Mouse (Mus musculus) embryonic stem cell, embryonic (primary cell): ENCODE data around the gene Slc7a6os.
"Not testable (repeated sequence)": the region's sequence is repeated elsewhere in the genome, so short reads cannot be mapped to it uniquely, and the experiment has no call there.

Experiments
- CTCF ChIA-PET, 4 experiments: fragments of 300-600 bp in 2 of 4; fragments of 350-600 bp in 2 of 4; sonication (Branson Sonifier 250); formaldehyde crosslinking; loops; one replicate each; lab custom pipeline; 2022; ENCODE audit warnings: inconsistent platforms in 2 of 4; lab: Charles Lee
- POLR2A ChIA-PET, 4 experiments: fragments of 300-600 bp in 2 of 4; fragments of 350-600 bp in 2 of 4; sonication (Branson Sonifier 250); formaldehyde crosslinking; loops; one replicate each; lab custom pipeline; 2022; ENCODE audit warnings: antibody characterized with exemption in 4 of 4, inconsistent platforms in 1 of 4; lab: Charles Lee

Slc7a6os gene

GRCm38 (mm10) chr8:106210821-106211345 is at the start of gene Slc7a6os, which contains the start of gene Prmt7:
Gene Slc7a6os (minus strand): TSS chr8:106210935.
Gene Prmt7 (plus strand): TSS chr8:106210936.
- CTCF ChIA-PET = interaction anchor here in 3 of 4 experiments (0.5 to 1.5 kb wide), 3 partner anchors 16 to 137 kb away, joined by 3 to 10 read pairs (median 7); no protein-coding TSS in a partner anchor
- POLR2A ChIA-PET = interaction anchor here in 3 of 4 experiments (0.6 to 4.8 kb wide), 30 partner anchors 10 to 1365 kb away, joined by 3 to 32 read pairs (median 4); partner anchors contain the start of genes Pla2g15 (in 3 of the 3), Agrp (in 1 of the 3), Ctcf (in 1 of the 3) and Esrp2 (in 1 of the 3)

- ChIA-PET CTCF (interaction anchor here in 1 of 4 experiments (0.6 kb wide), 1 partner anchor 341 kb away, joined by 3 read pairs; no protein-coding TSS in a partner anchor), POLR2A (interaction anchor here in 1 of 4 experiments (1.8 kb wide), 1 partner anchor 12 kb away, joined by 6 read pairs; no protein-coding TSS in a partner anchor)
These were observed 49.0 kb upstream of the Slc7a6os start for GRCm38 (mm10) chr8:106259579-106260255.

DNA sequence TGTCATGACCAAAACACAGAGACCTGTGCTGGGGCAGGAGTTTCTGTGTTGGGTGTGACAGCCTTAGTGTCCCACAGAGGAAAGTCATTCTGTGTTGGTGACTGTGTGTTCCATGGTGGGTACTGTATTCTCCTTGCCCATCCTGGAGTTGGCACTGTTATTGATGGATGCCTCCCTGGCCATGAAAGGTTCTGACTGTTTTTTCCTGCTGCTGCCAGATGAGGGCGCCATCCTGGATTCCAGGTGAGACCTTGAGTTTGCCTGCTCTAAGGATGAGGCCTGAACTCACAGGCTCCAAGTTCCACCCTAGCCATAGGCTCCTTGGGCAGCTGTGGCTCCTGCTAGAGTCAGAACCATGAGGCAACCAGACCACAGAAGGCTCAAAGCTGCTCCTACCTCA is 47.4 kb upstream of the Slc7a6os start:
- POLR2A ChIA-PET = interaction anchor here in 2 of 4 experiments (0.7 to 1.8 kb wide), 2 partner anchors 10 to 939 kb away, joined by 3 to 6 read pairs; no protein-coding TSS in a partner anchor
- CTCF ChIA-PET = interaction anchor here in 3 of 4 experiments (0.7 to 0.9 kb wide), 3 partner anchors 8 to 49 kb away, joined by 3 read pairs; no protein-coding TSS in a partner anchor

- POLR2A ChIA-PET = interaction anchor here in 3 of 4 experiments (0.6 to 2.1 kb wide), 6 partner anchors 9 to 90 kb away, joined by 3 to 6 read pairs (median 4); no protein-coding TSS in a partner anchor
- CTCF ChIA-PET = interaction anchor here in 2 of 4 experiments (0.7 to 1.7 kb wide), 5 partner anchors 8 to 485 kb away, joined by 3 to 6 read pairs (median 3); no protein-coding TSS in a partner anchor
These were observed 39.5 kb upstream of the Slc7a6os start for GRCm38 (mm10) chr8:106250186-106250585.

- POLR2A ChIA-PET = interaction anchor here in 2 of 4 experiments (1.2 to 3.2 kb wide), 4 partner anchors 8 to 31 kb away, joined by 3 to 11 read pairs (median 4); no protein-coding TSS in a partner anchor
- CTCF ChIA-PET = interaction anchor here in 3 of 4 experiments (0.6 to 1.5 kb wide), 3 partner anchors 10 to 520 kb away, joined by 3 to 5 read pairs (median 3); no protein-coding TSS in a partner anchor
These were observed 26.4 kb upstream of the Slc7a6os start for GRCm38 (mm10) chr8:106237106-106237505.

GRCm38 (mm10) chr8:106234567-106235261 is 24.0 kb upstream of the Slc7a6os start:
- ChIA-PET POLR2A (interaction anchor here (0.6 to 1.5 kb wide), 5 partner anchors 8 to 637 kb away, joined by 3 to 4 read pairs (median 3); no protein-coding TSS in a partner anchor), CTCF (no interaction called here)

DNA sequence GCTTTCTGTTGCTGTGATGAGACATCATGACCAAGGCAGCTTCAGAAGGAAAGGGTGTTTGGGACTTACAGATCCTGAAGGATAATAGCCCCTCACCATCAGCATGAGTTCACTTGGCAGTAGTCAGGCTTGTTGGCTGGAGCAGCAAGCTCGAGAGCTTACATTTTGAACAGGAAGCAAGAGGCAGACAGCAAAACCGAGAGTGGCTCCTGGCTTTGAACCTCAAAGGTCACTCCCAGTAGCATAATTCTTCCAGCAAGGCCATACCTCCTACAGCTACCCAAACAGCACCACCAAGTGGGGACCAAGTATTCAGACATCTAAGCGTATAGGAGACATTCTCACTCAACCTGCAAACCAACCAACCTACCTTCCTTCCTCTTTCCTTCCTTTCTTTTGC is 22.0 kb upstream of the Slc7a6os start:
- POLR2A ChIA-PET = interaction anchor here in 1 of 4 experiments (1.0 to 1.4 kb wide), 4 partner anchors 12 to 21 kb away, joined by 3 to 5 read pairs (median 4); no protein-coding TSS in a partner anchor

DNA sequence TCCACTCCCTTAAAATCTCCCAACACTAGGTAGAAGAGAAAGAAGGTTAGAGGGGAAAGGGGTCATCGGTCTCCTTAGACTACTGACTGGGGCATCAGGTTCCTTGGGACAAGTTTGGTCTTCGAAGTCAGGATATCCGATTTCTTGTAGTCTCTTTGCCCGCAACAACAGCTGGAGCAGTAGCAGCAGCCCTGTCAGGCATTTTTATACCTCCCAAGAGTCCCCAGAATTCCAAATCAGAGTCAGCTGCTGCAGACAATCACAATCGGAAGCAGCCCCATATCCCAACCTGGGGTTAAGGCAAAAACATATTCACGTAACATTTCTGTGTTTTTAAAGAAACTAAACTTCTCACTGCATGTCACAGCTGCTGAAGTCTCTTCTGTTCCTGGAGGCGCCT is 20.8 kb upstream of the Slc7a6os start:
- POLR2A ChIA-PET = no interaction called here
- CTCF ChIA-PET = no interaction called here

More for the DNA sequence above, 22.0 kb upstream of the Slc7a6os start:
- CTCF ChIA-PET = no interaction called here

GRCm38 (mm10) chr8:106226589-106226988 is 15.9 kb upstream of the Slc7a6os start:
- ChIA-PET CTCF (interaction anchor here (0.5 to 1.6 kb wide), 24 partner anchors 8 to 515 kb away, joined by 3 to 13 read pairs (median 3); partner anchors contain the start of genes Prmt7 (in 2 of the 4), Slc7a6os (in 2 of the 4) and Pla2g15 (in 1 of the 4)), POLR2A (interaction anchor here in 3 of 4 experiments (0.6 to 2.1 kb wide), 16 partner anchors 8 to 63 kb away, joined by 3 to 11 read pairs (median 3); partner anchors contain the start of genes Prmt7 (in 2 of the 3) and Slc7a6os (in 2 of the 3))

GRCm38 (mm10) chr8:106219620-106220019 is 8.9 kb upstream of the Slc7a6os start:
- ChIA-PET CTCF (no interaction called here), POLR2A (interaction anchor here in 3 of 4 experiments (0.6 to 4.1 kb wide), 8 partner anchors 10 to 193 kb away, joined by 3 to 32 read pairs (median 4); partner anchors contain the start of genes Prmt7 (in 1 of the 3) and Slc7a6os (in 1 of the 3))

DNA sequence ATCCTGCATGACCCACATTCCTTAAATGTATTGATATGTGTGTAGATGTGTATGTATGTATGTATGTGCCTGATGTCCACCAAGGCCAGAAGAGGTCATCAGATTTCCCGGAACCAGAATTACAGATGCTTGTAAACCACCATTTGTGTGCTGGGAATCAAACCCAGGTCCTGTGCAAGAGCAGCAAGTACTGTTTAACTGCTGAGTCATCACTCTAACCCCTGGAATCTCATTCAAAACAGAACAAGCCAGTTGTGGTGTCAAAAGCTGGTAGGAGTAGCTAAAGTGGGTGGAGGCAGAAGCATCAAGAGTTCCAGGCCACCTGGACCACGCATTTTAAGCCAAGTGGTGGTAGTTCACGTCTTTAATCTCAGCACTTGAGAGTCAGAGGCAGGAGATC is 3.2 kb upstream of the Slc7a6os start:
- POLR2A ChIA-PET = interaction anchor here in 2 of 4 experiments (1.0 to 1.8 kb wide), 7 partner anchors 8 to 64 kb away, joined by 3 to 7 read pairs (median 4); partner anchors contain the start of gene Pla2g15 (in 1 of the 2)
- CTCF ChIA-PET = no interaction called here

DNA sequence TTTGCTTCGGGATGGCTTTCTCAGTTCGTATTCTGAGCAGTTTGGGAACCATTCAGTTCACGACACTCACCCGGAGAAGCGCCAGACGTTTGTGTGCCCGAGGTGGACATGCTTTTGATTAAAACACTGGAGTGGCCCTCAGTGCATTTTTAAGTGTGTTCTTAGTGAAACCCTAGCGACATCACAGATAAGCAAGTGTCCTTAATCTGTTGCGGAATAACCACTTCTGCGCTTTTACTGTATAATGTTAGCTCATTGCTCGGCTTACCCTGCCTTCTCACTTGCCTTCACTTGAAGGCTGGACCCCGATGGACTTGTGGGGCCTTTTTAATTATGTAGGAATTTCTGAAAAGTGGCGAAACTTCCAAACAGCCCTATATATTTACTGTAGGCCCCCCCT is 686 bp upstream of the Slc7a6os start:
- ChIA-PET POLR2A (interaction anchor here in 3 of 4 experiments (0.6 to 4.8 kb wide), 24 partner anchors 10 to 1365 kb away, joined by 3 to 32 read pairs (median 4); partner anchors contain the start of genes Pla2g15 (in 3 of the 3), Nutf2 (in 1 of the 3), Pskh1 (in 1 of the 3) and Smpd3 (in 1 of the 3)), CTCF (no interaction called here)

DNA sequence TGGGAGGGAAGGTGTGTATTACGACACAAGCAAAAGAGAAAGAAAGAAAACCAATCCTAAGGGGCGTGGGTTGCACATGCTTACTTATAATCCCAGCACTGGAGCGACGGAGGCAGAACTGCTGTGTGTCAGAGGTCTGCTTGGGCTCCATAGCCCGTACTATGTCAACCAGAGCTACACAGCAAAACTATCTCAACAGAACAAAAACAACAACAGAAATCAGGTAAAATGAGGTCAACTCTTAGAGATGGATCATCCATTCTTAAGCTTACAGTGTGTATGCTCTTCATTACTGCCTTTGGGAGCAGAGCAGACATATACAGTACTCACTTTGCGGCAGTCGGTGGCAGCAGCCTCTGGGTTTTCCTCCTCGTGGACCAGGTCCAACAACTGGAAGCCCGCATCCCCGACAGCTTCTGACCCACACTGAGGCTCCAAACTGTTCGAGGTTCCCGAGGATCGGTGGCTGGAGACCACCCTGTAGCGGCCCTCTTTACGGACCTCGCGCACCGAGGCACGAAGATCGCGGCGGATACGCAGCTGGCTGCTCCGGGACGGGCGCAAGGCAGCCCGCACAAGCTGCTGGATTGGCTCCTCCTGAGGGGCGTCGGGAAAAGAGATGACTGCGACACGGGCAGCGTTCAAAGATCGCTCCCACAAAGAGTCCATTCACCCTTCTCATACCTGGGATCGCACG is 552 bp downstream of the Slc7a6os start:
- ChIA-PET CTCF (interaction anchor here (0.5 to 1.5 kb wide), 8 partner anchors 11 to 138 kb away, joined by 3 to 10 read pairs (median 4); partner anchors contain the start of gene Esrp2 (in 1 of the 4)), POLR2A (interaction anchor here (0.5 to 4.8 kb wide), 41 partner anchors 8 to 1083 kb away, joined by 3 to 32 read pairs (median 4); partner anchors contain the start of genes Pla2g15 (in 3 of the 4), Esrp2 (in 2 of the 4), Agrp (in 1 of the 4) and Ctcf (in 1 of the 4))

GRCm38 (mm10) chr8:106199596-106199995 is 11.1 kb downstream of the Slc7a6os start:
- POLR2A ChIA-PET, CTCF ChIA-PET: not testable (repeated sequence)

DNA sequence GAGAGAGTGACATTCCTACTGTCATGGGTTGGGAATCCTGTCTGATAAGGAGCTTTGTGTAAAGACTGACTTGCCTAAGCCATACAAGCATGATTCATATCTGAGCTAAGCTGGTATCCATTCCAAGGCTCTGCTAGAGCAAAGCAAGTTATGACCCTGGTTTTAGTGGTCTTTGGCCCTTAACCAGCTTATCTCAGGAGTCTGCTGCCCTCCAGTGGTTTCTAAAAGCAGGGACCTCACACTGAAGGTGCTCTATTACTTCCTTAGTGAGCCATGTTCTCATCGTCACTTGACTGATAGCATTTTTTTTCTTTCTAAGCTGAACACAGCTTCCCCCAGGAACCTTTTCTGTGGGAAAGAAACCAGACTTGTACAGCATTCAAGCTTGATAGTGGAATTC is 12.0 kb downstream of the Slc7a6os start:
- POLR2A ChIA-PET = interaction anchor here in 3 of 4 experiments (0.6 to 2.7 kb wide), 14 partner anchors 9 to 187 kb away, joined by 3 to 18 read pairs (median 4); partner anchors contain the start of genes Prmt7 (in 2 of the 3), Slc7a6os (in 2 of the 3) and Ddx28 (in 1 of the 3)
- CTCF ChIA-PET = interaction anchor here (0.5 to 1.3 kb wide), 20 partner anchors 9 to 575 kb away, joined by 3 to 12 read pairs (median 4); partner anchors contain the start of gene Pla2g15 (in 1 of the 4)

- ChIA-PET POLR2A (interaction anchor here in 3 of 4 experiments (0.6 to 1.4 kb wide), 6 partner anchors 9 to 87 kb away, joined by 3 to 6 read pairs (median 4); no protein-coding TSS in a partner anchor), CTCF (no interaction called here)
These were observed 16.7 kb downstream of the Slc7a6os start for GRCm38 (mm10) chr8:106194062-106194461.
